8 mouse cellular contexts compared by ENCODE assay signal in the genomic region with DNA sequence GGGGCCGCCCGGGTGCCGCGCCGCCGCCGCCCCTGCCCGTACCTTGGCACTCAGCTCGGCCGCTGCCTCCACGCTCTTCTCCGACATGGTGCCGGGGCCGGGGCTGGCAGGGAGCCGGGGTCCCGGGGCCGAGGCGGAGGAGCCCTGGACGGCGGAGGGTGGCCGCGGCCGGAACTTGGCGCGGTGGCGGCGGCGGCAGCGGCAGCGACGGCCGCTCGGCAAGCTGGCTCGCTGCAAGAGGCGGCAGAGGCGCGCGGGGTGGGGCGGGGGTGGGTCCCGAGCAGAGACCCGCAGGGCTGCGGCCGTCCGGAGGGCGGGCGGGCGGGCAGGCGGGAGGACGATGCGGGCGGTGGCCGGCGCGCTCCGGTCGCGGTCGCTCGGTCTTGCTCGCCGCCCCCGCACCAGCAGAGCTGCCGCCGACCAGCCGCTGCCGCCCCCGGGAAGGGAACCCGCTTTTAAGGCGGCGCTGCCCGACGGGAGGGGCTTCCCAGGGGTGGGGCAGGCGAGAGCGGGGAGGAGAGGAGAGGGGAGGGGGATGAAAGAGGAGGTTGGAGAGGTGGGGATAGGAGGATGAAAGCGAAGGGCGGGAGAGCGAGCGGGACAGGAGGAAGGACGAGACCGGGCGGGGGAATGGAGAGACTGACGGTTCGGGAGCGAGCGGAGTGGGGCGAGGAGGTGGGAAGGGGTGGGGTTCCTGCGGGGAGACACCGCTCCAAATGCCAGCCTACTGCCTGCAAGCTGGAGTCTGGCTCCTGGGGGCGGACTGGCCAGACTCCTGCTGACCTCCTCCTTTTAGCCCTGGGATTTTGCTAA. TPM values are rescaled to one million over a fixed set of nuclear protein-coding genes. Genes with fewer than 3 reads are reported as not detected.
DNase-seq lines count a peak whose midpoint lies in the region; ATAC-seq and TF ChIP-seq lines count a peak whose summit lies in the region.

No protein-coding gene starts in this region.

- peaks cover 77% of the 10 kb centered on the region for H3K27me3 ChIP-seq in G1E (ENCODE audit: insufficient read depth, low read length)
- H3K27me3 ChIP-seq in forebrain, postnatal 0 days (ENCODE audit: insufficient read depth, low read length): no peaks in the 10 kb centered on the region
- H3K27me3 ChIP-seq in lung, embryonic 15.5 days: no peaks in the 10 kb centered on the region

- peaks cover 47% of the 10 kb centered on the region for H3K4me1 ChIP-seq in G1E (ENCODE audit: insufficient read depth, low read depth, low read length)
- peaks cover 15% of the 10 kb centered on the region; the same call in 1 of the 2 replicates for H3K4me1 ChIP-seq in forebrain, postnatal 0 days (ENCODE audit: insufficient read depth)
- H3K4me1 ChIP-seq in lung, embryonic 15.5 days: peaks cover 66% of the 10 kb centered on the region

- H3K4me2 ChIP-seq in forebrain, postnatal 0 days (ENCODE audit: low read depth): peak overlapping the region; percentile 96
- H3K4me2 ChIP-seq in lung, embryonic 15.5 days: peak overlapping the region; percentile 86

- no peaks in the 10 kb centered on the region for H3K36me3 ChIP-seq in G1E (replicated peaks)
- peaks cover 20% of the 10 kb centered on the region for H3K36me3 ChIP-seq in forebrain, postnatal 0 days (ENCODE audit: insufficient read depth)
- peaks cover 23% of the 10 kb centered on the region for H3K36me3 ChIP-seq in lung, embryonic 15.5 days

- intact Hi-C loops in heart, postnatal 36 days (cut with DNase I): loop anchor here (1.0 to 10.0 kb wide), 3 partner anchors 13 to 437 kb away; no protein-coding TSS in a partner anchor

- H3K9ac ChIP-seq in forebrain, postnatal 0 days: peak overlapping the region; percentile 100
- H3K9ac ChIP-seq in lung, embryonic 15.5 days: peak overlapping the region; percentile 100

- DNase-seq in G1E (ENCODE audit: low spot score): peak; percentile 40
- peak; percentile 92 to 99 for DNase-seq in cerebellum, adult 18-20 months
- DNase-seq in forebrain, postnatal 0 days: peak; percentile 95
- peak; percentile 89 to 93 for DNase-seq in heart, postnatal 36 days
- peak; percentile 95 for DNase-seq in layer of hippocampus, adult 9-11 months
- peak; percentile 96 for DNase-seq in ovary, postnatal 36 days (ENCODE audit: low spot score)
- peak; percentile 84 for DNase-seq in thymus, postnatal 25 days

- TF ChIP-seq CTCF in G1E (IDR thresholded peaks at IDR 0.05; ENCODE audit: low read depth, low read length): no peak
- no peak for TF ChIP-seq CTCF in forebrain, postnatal 0 days (IDR thresholded peaks at IDR 0.05; ENCODE audit: low read depth)

- peak overlapping the region; percentile 100 for H3K27ac ChIP-seq in forebrain, postnatal 0 days (ENCODE audit: low read depth, low read length)
- peak overlapping the region; percentile 100 for H3K27ac ChIP-seq in lung, embryonic 15.5 days

- WGBS in forebrain, postnatal 0 days: 3% methylated on average over 35 of the region's 89 CpGs
- under 1% methylated on average over 74 of the region's 89 CpGs for WGBS in lung, embryonic 15.5 days

- no peaks in the 10 kb centered on the region for H3K9me3 ChIP-seq in G1E (replicated peaks)
- H3K9me3 ChIP-seq in forebrain, postnatal 0 days (ENCODE audit: low read length): no peaks in the 10 kb centered on the region
- H3K9me3 ChIP-seq in lung, embryonic 15.5 days: no peaks in the 10 kb centered on the region

- peak; percentile 31; the same call in 1 of the 2 replicates for ATAC-seq in G1E (ENCODE audit: extremely low read depth, insufficient number of reproducible peaks, low FRiP score, poor library complexity, severe bottlenecking)
- ATAC-seq in forebrain, postnatal 0 days: peak; percentile 74
- ATAC-seq in lung, embryonic 15.5 days (ENCODE audit: borderline replicate concordance, extremely low read depth, low FRiP score, low TSS enrichment): peak; percentile 73

- peak overlapping the region; percentile 74 for H3K4me3 ChIP-seq in G1E (ENCODE audit: low read depth, low read length)
- peak overlapping the region; percentile 100 for H3K4me3 ChIP-seq in forebrain, postnatal 0 days (ENCODE audit: low read depth, low read length)
- peak overlapping the region; percentile 95 for H3K4me3 ChIP-seq in lung, embryonic 15.5 days

RNA-seq across cellular contexts. Expression of a gene that starts 2.2 kb away (rescaled TPM):
- 5.6 and 6.3 TPM in 2 replicates for total RNA-seq in G1E (2014; fragmentation: Nextera tagmentation)
- total RNA-seq in G1E (2017): 84.9 and 86.4 TPM in 2 replicates
- polyA plus RNA-seq in G1E (2012): 34.1 and 43.1 TPM in 2 replicates
- 722 and 784 TPM in 2 replicates for total RNA-seq in forebrain, postnatal 0 days (2014; rRNA removed)
- polyA plus RNA-seq in forebrain, postnatal 0 days (2015; fragmentation: Nextera tagmentation; extraction: Ambion mirVana): 1,090 and 1,099 TPM in 2 replicates
- total RNA-seq in heart, postnatal 36 days (2021): 100 to 1,000 TPM; 192 to 194 TPM
- 454 and 458 TPM in 2 replicates for polyA plus RNA-seq in lung, embryonic 15.5 days (2015; fragmentation: Nextera tagmentation; extraction: Ambion mirVana)

RNA-seq across cellular contexts. Expression of a gene that starts 6.2 kb away (rescaled TPM):
- total RNA-seq in G1E (2014; fragmentation: Nextera tagmentation) (0.68 TPM in 1 of 2 replicates, not detected in the other), G1E (2017) (0.12 TPM in 1 of 2 replicates, not detected in the other)
- not detected in 2 replicates for polyA plus RNA-seq in G1E (2012)
- 1.9 and 2.4 TPM in 2 replicates for total RNA-seq in forebrain, postnatal 0 days (2014; rRNA removed)
- 2.6 and 3.9 TPM in 2 replicates for polyA plus RNA-seq in forebrain, postnatal 0 days (2015; fragmentation: Nextera tagmentation; extraction: Ambion mirVana)
- under 1 TPM; 0.19 to 0.43 TPM for total RNA-seq in heart, postnatal 36 days (2021)
- polyA plus RNA-seq in lung, embryonic 15.5 days (2015; fragmentation: Nextera tagmentation; extraction: Ambion mirVana): 2.3 TPM in 2 replicates

RNA-seq across cellular contexts. Expression of a gene that starts 13.5 kb away (rescaled TPM):
- total RNA-seq in G1E (2014; fragmentation: Nextera tagmentation) (167 and 180 TPM in 2 replicates), G1E (2017) (86.5 and 99.2 TPM in 2 replicates)
- 269 and 293 TPM in 2 replicates for polyA plus RNA-seq in G1E (2012)
- 432 and 471 TPM in 2 replicates for total RNA-seq in forebrain, postnatal 0 days (2014; rRNA removed)
- polyA plus RNA-seq in forebrain, postnatal 0 days (2015; fragmentation: Nextera tagmentation; extraction: Ambion mirVana): 665 and 718 TPM in 2 replicates
- 100 to 1,000 TPM; 195 to 197 TPM for total RNA-seq in heart, postnatal 36 days (2021)
- 378 and 389 TPM in 2 replicates for polyA plus RNA-seq in lung, embryonic 15.5 days (2015; fragmentation: Nextera tagmentation; extraction: Ambion mirVana)

RNA-seq across cellular contexts. Expression of a gene that starts 29.7 kb away (rescaled TPM):
- total RNA-seq in G1E (2014; fragmentation: Nextera tagmentation): not detected in 2 replicates
- total RNA-seq in G1E (2017): 0.33 and 1.7 TPM in 2 replicates
- not detected in 2 replicates for polyA plus RNA-seq in G1E (2012)
- 0.57 and 0.69 TPM in 2 replicates for total RNA-seq in forebrain, postnatal 0 days (2014; rRNA removed)
- polyA plus RNA-seq in forebrain, postnatal 0 days (2015; fragmentation: Nextera tagmentation; extraction: Ambion mirVana): 0.25 and 0.72 TPM in 2 replicates
- total RNA-seq in heart, postnatal 36 days (2021): under 1 TPM; 0.72 to 0.76 TPM
- polyA plus RNA-seq in lung, embryonic 15.5 days (2015; fragmentation: Nextera tagmentation; extraction: Ambion mirVana): 0.08 and 0.26 TPM in 2 replicates

RNA-seq across cellular contexts. Expression of a gene that starts 47.6 kb away (rescaled TPM):
- total RNA-seq in G1E (2014; fragmentation: Nextera tagmentation) (123 and 194 TPM in 2 replicates), G1E (2017) (62.2 and 65.5 TPM in 2 replicates)
- 59.2 and 79.0 TPM in 2 replicates for polyA plus RNA-seq in G1E (2012)
- 82.4 and 117 TPM in 2 replicates for total RNA-seq in forebrain, postnatal 0 days (2014; rRNA removed)
- 87.8 and 93.0 TPM in 2 replicates for polyA plus RNA-seq in forebrain, postnatal 0 days (2015; fragmentation: Nextera tagmentation; extraction: Ambion mirVana)
- 10 to 100 TPM; 93.6 to 98.8 TPM for total RNA-seq in heart, postnatal 36 days (2021)
- polyA plus RNA-seq in lung, embryonic 15.5 days (2015; fragmentation: Nextera tagmentation; extraction: Ambion mirVana): 142 and 151 TPM in 2 replicates

Comparison
In these comparisons a context has a peak if more than half of its experiments do, and no peak if none do; other contexts are left out.
1. Peak in every context shown above with its lines: DNase-seq, ATAC-seq, H3K4me3 ChIP-seq and H3K27ac ChIP-seq.
2. DNase-seq: peak in every context shown above with its lines; median percentile 96 in ovary, postnatal 36 days; 96 in cerebellum, adult 18-20 months; 95 in forebrain, postnatal 0 days; 95 in layer of hippocampus, adult 9-11 months; 91 in heart, postnatal 36 days; 84 in thymus, postnatal 25 days; 40 in G1E.